In genomic region chr9:101612971-101613370, GRCm38 (mm10) we compare ENCODE assay signal across 10 mouse cellular contexts.
"Had no signal": no experiment of that assay in that cellular context is flagged by ENCODE, and none has a peak within 500 bp of the region (broad histone marks: within the 10 kb centered on the region; RNA-seq: fewer than 3 reads in every experiment).

No protein-coding gene starts in this region.

- H3K36me3 ChIP-seq: limb, embryonic 15.5 days; liver, embryonic 12.5 days; neural tube, embryonic 13.5 days had no signal

- H3K9ac ChIP-seq: limb, embryonic 15.5 days; liver, embryonic 12.5 days; lung, embryonic 14.5 days; neural tube, embryonic 13.5 days had no signal

- DNase-seq: retina, postnatal 1 day; thymus, adult 18-20 months; thymus, postnatal 14 days had no signal

- H3K4me1 ChIP-seq: limb, embryonic 15.5 days; liver, embryonic 12.5 days; neural tube, embryonic 13.5 days had no signal

- ATAC-seq: liver, embryonic 12.5 days; midbrain, embryonic 16.5 days had no signal

- H3K9me3 ChIP-seq: limb, embryonic 15.5 days; liver, embryonic 12.5 days; neural tube, embryonic 13.5 days had no signal

- H3K4me3 ChIP-seq: layer of hippocampus, adult 2 months; limb, embryonic 15.5 days; liver, embryonic 12.5 days; neural tube, embryonic 13.5 days had no signal

- H3K4me2 ChIP-seq: limb, embryonic 15.5 days; liver, embryonic 12.5 days; lung, embryonic 14.5 days; midbrain, embryonic 11.5 days; neural tube, embryonic 13.5 days had no signal

- H3K27ac ChIP-seq: limb, embryonic 15.5 days; liver, embryonic 12.5 days; neural tube, embryonic 13.5 days had no signal

- H3K27me3 ChIP-seq: limb, embryonic 15.5 days; liver, embryonic 12.5 days; neural tube, embryonic 13.5 days had no signal
